In the genomic region with DNA sequence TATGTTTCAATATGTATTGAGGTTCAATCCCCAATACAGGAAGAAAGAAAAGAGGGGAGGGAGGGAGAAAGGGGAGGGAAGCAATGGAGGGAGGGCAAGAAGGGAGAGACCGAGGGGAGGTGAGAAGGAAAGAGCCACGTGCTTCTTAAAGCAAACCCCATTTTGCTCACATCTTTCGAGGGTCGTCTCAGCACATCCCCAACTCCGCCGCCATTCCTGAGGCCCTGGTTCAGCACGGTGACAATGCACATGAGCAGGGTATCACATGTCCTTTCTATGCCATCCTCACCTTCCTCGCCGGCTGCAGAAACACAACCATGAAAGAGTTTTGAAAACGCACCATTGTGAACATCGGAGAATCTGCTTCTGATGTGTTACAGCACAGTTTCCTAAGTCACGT, we compare ENCODE assay signal across 27 mouse cellular contexts.
"Had no signal": no experiment of that assay in that cellular context is flagged by ENCODE, and none has a peak within 500 bp of the region (broad histone marks: within the 10 kb centered on the region; RNA-seq: fewer than 3 reads in every experiment).

No protein-coding gene starts in this region.

- H3K9me3 ChIP-seq: embryonic facial prominence, embryonic 10.5 days; embryonic facial prominence, embryonic 12.5 days; embryonic facial prominence, embryonic 13.5 days; embryonic facial prominence, embryonic 15.5 days; forebrain, embryonic 10.5 days; forebrain, embryonic 12.5 days; forebrain, embryonic 15.5 days had no signal

- H3K4me1 ChIP-seq: embryonic facial prominence, embryonic 12.5 days; forebrain, embryonic 10.5 days; forebrain, embryonic 12.5 days; forebrain, embryonic 15.5 days had no signal

- H3K4me3 ChIP-seq: embryonic facial prominence, embryonic 10.5 days; embryonic facial prominence, embryonic 12.5 days; embryonic facial prominence, embryonic 13.5 days; embryonic facial prominence, embryonic 15.5 days; erythroblast, embryonic 14.5 days; forebrain, embryonic 10.5 days; forebrain, embryonic 12.5 days; forebrain, embryonic 15.5 days; gastrocnemius, adult 2 months; heart, adult 2 months had no signal

- H3K9ac ChIP-seq: embryonic facial prominence, embryonic 12.5 days; embryonic facial prominence, embryonic 13.5 days; embryonic facial prominence, embryonic 15.5 days; forebrain, embryonic 12.5 days; forebrain, embryonic 15.5 days; forebrain, postnatal 0 days had no signal

- H3K27me3 ChIP-seq: embryonic facial prominence, embryonic 12.5 days; embryonic facial prominence, embryonic 13.5 days; embryonic facial prominence, embryonic 15.5 days; forebrain, embryonic 12.5 days; forebrain, embryonic 15.5 days had no signal

- H3K36me3 ChIP-seq: embryonic facial prominence, embryonic 10.5 days; embryonic facial prominence, embryonic 12.5 days; embryonic facial prominence, embryonic 13.5 days; embryonic facial prominence, embryonic 15.5 days; forebrain, embryonic 10.5 days; forebrain, embryonic 12.5 days; forebrain, embryonic 15.5 days had no signal

- H3K4me2 ChIP-seq: embryonic facial prominence, embryonic 12.5 days; embryonic facial prominence, embryonic 13.5 days; embryonic facial prominence, embryonic 15.5 days; forebrain, embryonic 12.5 days; forebrain, embryonic 15.5 days had no signal

- ATAC-seq: forebrain, embryonic 14.5 days; forebrain, embryonic 15.5 days; forebrain, embryonic 16.5 days; forebrain, postnatal 0 days had no signal

- H3K27ac ChIP-seq: embryonic facial prominence, embryonic 10.5 days; embryonic facial prominence, embryonic 12.5 days; embryonic facial prominence, embryonic 13.5 days; embryonic facial prominence, embryonic 15.5 days; forebrain, embryonic 10.5 days; forebrain, embryonic 12.5 days; forebrain, embryonic 15.5 days; gastrocnemius, adult 2 months; heart, adult 2 months had no signal

- DNase-seq: cerebellum, adult 2 months; cerebellum, adult 8-10 months; cerebellum, adult 9-10 months; cerebellum, adult 9-11 months; cerebellum, postnatal 10 days; cerebellum, postnatal 14 days; cerebellum, postnatal 25 days; cerebellum, postnatal 36 days; embryo, embryonic 11 days; forebrain, postnatal 0 days; gastrocnemius, adult 2 months; gastrocnemius, postnatal 10 days; gastrocnemius, postnatal 14 days; gastrocnemius, postnatal 25 days; gastrocnemius, postnatal 36 days; heart, adult 18-20 months; heart, adult 2 months had no signal
